Mouse (Mus musculus) spleen, adult 2 months (tissue): ENCODE results near the gene Arhgap44. TPM values are rescaled to one million over a fixed set of nuclear protein-coding genes. Genes with fewer than 3 reads are reported as not detected.

Experiments
- DNase-seq, 2 experiments: peaks; one replicate each; pipeline versions ENCODE4 v3.0.0 to v3.0.0-alpha.2; 2012 to 2021; ENCODE audit warnings: low spot score in 2 of 2, low read depth in 1 of 2
- H3K27ac ChIP-seq: fragments of 200-500 bp; 2 replicates; pipeline ENCODE4 v1.5.1; 2012; ENCODE audit warnings: low read length, inconsistent platforms; ENCODE audit not compliant: insufficient read depth
- H3K27me3 ChIP-seq: fragments of 200-500 bp; 2 replicates; pipeline ENCODE4 v1.6.1; 2012; ENCODE audit warnings: mild to moderate bottlenecking, moderate library complexity, low read length, inconsistent platforms; ENCODE audit not compliant: control insufficient read depth, insufficient read depth
- H3K36me3 ChIP-seq: fragments of 200-500 bp; 2 replicates; pipeline ENCODE4 v1.6.1; 2012; ENCODE audit warnings: mild to moderate bottlenecking, low read length, inconsistent platforms; ENCODE audit not compliant: control insufficient read depth, insufficient read depth
- H3K4me1 ChIP-seq: fragments of 200-500 bp; 2 replicates; pipeline ENCODE4 v1.6.1; 2011; ENCODE audit warnings: inconsistent platforms; ENCODE audit not compliant: control insufficient read depth, insufficient read depth, insufficient read length
- H3K4me3 ChIP-seq: fragments of 200-500 bp; 2 replicates; pipeline ENCODE4 v1.5.1; 2011; ENCODE audit warnings: mild to moderate bottlenecking, inconsistent platforms; ENCODE audit not compliant: insufficient read depth, insufficient read length; ENCODE audit errors: extremely low read depth
- CTCF ChIP-seq: fragments of 200-500 bp; IDR thresholded peaks from 2 replicates; pipeline ENCODE4 v1.5.1; 2011; ENCODE audit warnings: mild to moderate bottlenecking, inconsistent platforms; ENCODE audit not compliant: insufficient read depth, insufficient read length, insufficient replicate concordance; ENCODE audit errors: extremely low read depth
- POLR2A ChIP-seq: fragments of 200-500 bp; IDR thresholded peaks from 2 replicates; pipeline ENCODE4 v1.6.1; 2011; ENCODE audit warnings: low read depth, low read length, inconsistent platforms
- WGBS: fragments of 180-500 bp; shearing (Covaris S2); methylation state at CpG from one replicate; pipeline ENCODE4 v1.1.7; 2018; 5-methylcytosine and 5-hydroxymethylcytosine counted together
- polyA plus RNA-seq: library from polyadenylated mRNA; depleted of rRNA; stranded (reverse); fragments of >200 nt; gene quantifications from 2 replicates; pipeline ENCODE4 v1.2.3, GENCODE M21; 2012

Gene Arhgap44
- polyA plus RNA-seq, 1 experiment, result 0.35 TPM

- Histone ChIP-seq H3K36me3 (no peaks in the 10 kb centered on the region), H3K27ac (no peak overlapping the region), H3K27me3 (no peaks in the 10 kb centered on the region), H3K4me1 (no peaks in the 10 kb centered on the region), H3K4me3 (no peak overlapping the region)
- DNase-seq, result no peak
- TF ChIP-seq CTCF (no peak), POLR2A (no peak)
- WGBS, result 91% methylated on average over 6 of the region's 6 CpGs
Measured at GRCm38 (mm10) chr11:65040556-65040955, 122.2 kb downstream of the Arhgap44 start.

GRCm38 (mm10) chr11:65039517-65040095, 123.2 kb downstream of the Arhgap44 start:
- 80% methylated on average over 12 of the region's 12 CpGs for WGBS
- H3K4me1 ChIP-seq, result no peaks in the 10 kb centered on the region

GRCm38 (mm10) chr11:65038996-65039395, 123.8 kb downstream of the Arhgap44 start:
- Histone ChIP-seq H3K27me3 (no peaks in the 10 kb centered on the region), H3K36me3 (no peaks in the 10 kb centered on the region), H3K4me3 (no peak overlapping the region), H3K4me1 (no peaks in the 10 kb centered on the region), H3K27ac (no peak overlapping the region)
- TF ChIP-seq CTCF (no peak), POLR2A (no peak)
- WGBS, result 31% methylated on average over 2 of the region's 2 CpGs
- DNase-seq, result no peak

More at GRCm38 (mm10) chr11:65039517-65040095, 123.2 kb downstream of the Arhgap44 start:
- Histone ChIP-seq H3K27me3 (no peaks in the 10 kb centered on the region), H3K36me3 (no peaks in the 10 kb centered on the region), H3K27ac (no peak overlapping the region), H3K4me3 (no peak overlapping the region)
- TF ChIP-seq POLR2A (no peak), CTCF (no peak)
- DNase-seq, result no peak

GRCm38 (mm10) chr11:65032221-65032620, 130.5 kb downstream of the Arhgap44 start:
- Histone ChIP-seq H3K4me1 (no peaks in the 10 kb centered on the region), H3K27me3 (no peaks in the 10 kb centered on the region), H3K4me3 (no peak overlapping the region), H3K27ac (no peak overlapping the region), H3K36me3 (no peaks in the 10 kb centered on the region)
- no peak for DNase-seq
- 88% methylated on average over 7 of the region's 7 CpGs for WGBS
- TF ChIP-seq POLR2A (no peak), CTCF (no peak)

DNA sequence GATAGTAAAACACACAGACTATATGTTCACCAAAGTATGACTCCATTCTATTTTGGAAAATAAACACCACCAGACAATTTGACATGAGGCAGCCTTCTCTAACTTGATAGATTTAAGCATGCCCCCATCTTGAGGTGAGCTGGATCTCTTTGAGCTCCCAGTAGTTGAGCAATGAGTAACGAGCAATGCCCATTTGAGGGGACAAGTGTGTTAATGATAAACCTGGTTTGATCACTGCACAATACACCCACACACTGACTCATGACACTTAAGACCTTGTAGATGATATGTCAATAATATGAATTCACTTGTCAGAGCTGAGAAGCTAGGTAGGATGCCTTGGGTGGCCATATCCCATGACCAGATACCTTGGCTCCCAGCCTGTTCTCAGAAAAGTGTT, 132.6 kb downstream of the Arhgap44 start:
- no peaks in the 10 kb centered on the region for H3K36me3 ChIP-seq
- no peak for DNase-seq
- no peaks in the 10 kb centered on the region for H3K4me1 ChIP-seq
- no peak overlapping the region for H3K4me3 ChIP-seq
- WGBS, result 93% methylated on average over 1 of the region's 1 CpGs
- no peak for TF ChIP-seq CTCF
- TF ChIP-seq POLR2A, result no peak
- no peaks in the 10 kb centered on the region for H3K27me3 ChIP-seq
- no peak overlapping the region for H3K27ac ChIP-seq

DNA sequence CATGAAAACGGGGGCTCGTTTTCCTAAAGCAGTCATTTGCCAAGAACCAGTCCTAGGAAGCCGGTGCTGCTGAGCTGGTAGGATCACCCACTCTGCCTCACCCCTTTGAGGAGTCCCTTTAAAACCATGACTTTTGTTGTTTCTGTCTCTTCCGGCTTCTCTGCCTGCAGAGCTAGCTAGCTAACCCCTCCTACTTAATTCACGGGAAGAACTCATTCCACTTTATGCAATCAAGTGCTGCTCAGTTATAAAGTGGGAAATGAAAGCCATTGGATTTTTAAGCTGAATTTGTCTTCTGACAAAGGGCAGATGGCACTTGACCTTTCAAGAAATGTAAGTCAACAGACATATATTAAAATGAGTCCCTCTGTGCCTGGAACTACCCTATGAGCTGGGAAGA, 134.7 kb downstream of the Arhgap44 start:
- H3K4me1 ChIP-seq, result no peaks in the 10 kb centered on the region
- DNase-seq, result no peak
- WGBS, result 89% methylated on average over 5 of the region's 5 CpGs
- H3K4me3 ChIP-seq, result no peak overlapping the region
- no peak overlapping the region for H3K27ac ChIP-seq
- TF ChIP-seq CTCF, result no peak
- TF ChIP-seq POLR2A, result no peak
- no peaks in the 10 kb centered on the region for H3K36me3 ChIP-seq
- no peaks in the 10 kb centered on the region for H3K27me3 ChIP-seq

DNA sequence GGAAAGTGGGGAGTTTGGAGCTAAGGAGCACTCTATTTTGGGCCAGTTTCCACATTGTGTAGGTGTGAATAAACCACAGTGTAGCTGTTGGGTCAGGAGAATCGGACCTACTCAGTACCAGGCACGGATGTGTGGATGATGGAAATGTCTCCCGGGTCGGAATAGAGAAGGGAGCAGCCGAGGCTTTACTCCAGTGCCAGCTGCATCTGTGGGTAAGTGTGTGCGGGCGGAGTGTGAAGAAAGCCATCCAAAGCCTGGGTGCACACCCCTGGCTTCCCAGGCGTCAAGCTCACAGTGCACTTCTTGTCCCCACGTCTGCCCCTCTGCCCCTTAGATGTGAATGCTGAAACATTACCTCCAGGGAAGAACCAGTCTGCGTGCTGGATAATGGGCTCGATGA, 140.0 kb downstream of the Arhgap44 start:
- H3K36me3 ChIP-seq, result no peaks in the 10 kb centered on the region
- no peaks in the 10 kb centered on the region for H3K4me1 ChIP-seq
- WGBS, result 90% methylated on average over 11 of the region's 11 CpGs
- no peak for DNase-seq
- H3K27me3 ChIP-seq, result no peaks in the 10 kb centered on the region
- no peak overlapping the region for H3K27ac ChIP-seq
- no peak overlapping the region for H3K4me3 ChIP-seq
- TF ChIP-seq CTCF, result no peak
- TF ChIP-seq POLR2A, result no peak

GRCm38 (mm10) chr11:65020744-65021143, 142.0 kb downstream of the Arhgap44 start:
- Histone ChIP-seq H3K36me3 (no peaks in the 10 kb centered on the region), H3K4me1 (no peaks in the 10 kb centered on the region), H3K27ac (no peak overlapping the region), H3K27me3 (no peaks in the 10 kb centered on the region), H3K4me3 (no peak overlapping the region)
- no peak for TF ChIP-seq POLR2A
- TF ChIP-seq CTCF, result no peak
- DNase-seq, result no peak
- WGBS, result 87% methylated on average over 4 of the region's 4 CpGs
